Mouse (Mus musculus) heart, adult 2 months (tissue): ENCODE data around the gene Pmis2. TPM values are rescaled to one million over a fixed set of nuclear protein-coding genes. Genes with fewer than 3 reads are reported as not detected.

Experiments
- DNase-seq, 2 experiments: peaks; one replicate each; pipeline ENCODE4 v3.0.0; 2021
- H3K27ac ChIP-seq: fragments of 200-600 bp; 2 replicates; pipeline ENCODE4 v1.8.1; 2022
- H3K27me3 ChIP-seq: fragments of 200-500 bp; 2 replicates; pipeline ENCODE4 v1.6.1; 2012; ENCODE audit warnings: mild to moderate bottlenecking, low read length, inconsistent platforms, mixed read lengths; ENCODE audit not compliant: control insufficient read depth, insufficient read depth
- H3K36me3 ChIP-seq: fragments of 200-500 bp; 2 replicates; pipeline ENCODE4 v1.6.1; 2012; ENCODE audit warnings: low read length, inconsistent platforms; ENCODE audit not compliant: control insufficient read depth, insufficient read depth
- H3K4me1 ChIP-seq: fragments of 200-500 bp; 2 replicates; pipeline ENCODE4 v1.6.1; 2011; ENCODE audit warnings: low read length; ENCODE audit not compliant: control insufficient read depth, insufficient read depth
- H3K4me3 ChIP-seq: fragments of 200-600 bp; 2 replicates; pipeline ENCODE4 v1.8.1; 2022
- H3K79me2 ChIP-seq: fragments of 200-500 bp; replicated peaks from 2 replicates; pipeline ENCODE4 v1.6.1; 2012; ENCODE audit warnings: mild to moderate bottlenecking, inconsistent platforms, low read length, moderate library complexity, mixed read lengths; ENCODE audit not compliant: control insufficient read depth, insufficient read depth
- H3K9ac ChIP-seq: fragments of 200-500 bp; 2 replicates; pipeline ENCODE4 v1.6.1; 2012; ENCODE audit warnings: low read depth, mild to moderate bottlenecking, control low read depth, inconsistent platforms, low read length, mixed read lengths
- CTCF ChIP-seq: fragments of 200-600 bp; IDR thresholded peaks from 2 replicates; pipeline ENCODE4 v1.8.1; 2022; ENCODE audit warnings: antibody characterized with exemption, mild to moderate bottlenecking, moderate library complexity
- EP300 ChIP-seq: fragments of 200-500 bp; IDR thresholded peaks from 2 replicates; pipeline ENCODE4 v1.6.1; 2011; ENCODE audit warnings: low read depth, low read length, control low read depth; ENCODE audit not compliant: insufficient read depth
- POLR2A ChIP-seq: fragments of 200-500 bp; IDR thresholded peaks from 2 replicates; pipeline ENCODE4 v1.6.1; 2011; ENCODE audit warnings: mild to moderate bottlenecking, low read depth, low read length, control low read depth; ENCODE audit not compliant: insufficient read depth
- WGBS: fragments of 180-500 bp; shearing (Covaris S2); methylation state at CpG from one replicate; pipeline ENCODE4 v1.1.7; 2018; 5-methylcytosine and 5-hydroxymethylcytosine counted together
- intact Hi-C: fragments of 180-260 bp; cut with DNase I; formaldehyde crosslinking; loops from one replicate; pipeline ENCODE4 v1.15.1; 2025
- polyA plus RNA-seq: library from polyadenylated mRNA; depleted of rRNA; stranded (reverse); fragments of >200 nt; gene quantifications from 2 replicates; pipeline ENCODE4 v1.2.3, GENCODE M21; 2012; rRNA removed
- total RNA-seq, 2 experiments: library from RNA; stranded (reverse); gene quantifications; 2 replicates each; pipeline ENCODE4 v1.2.3; 2021

The Pmis2 gene
- total and polyA plus RNA-seq, 3 experiments, result 0.52 TPM; not detected in 2

GRCm38 (mm10) chr7:30626647-30627046 is 44.8 kb downstream of the Pmis2 start:
- intact Hi-C loops, result loop anchor here (2.0 kb wide), 1 partner anchor 24 kb away; the partner anchor contains the start of gene Rbm42
- Histone ChIP-seq H3K79me2 (peaks cover 2% of the 10 kb centered on the region), H3K27me3 (no peaks in the 10 kb centered on the region), H3K36me3 (peaks cover 10% of the 10 kb centered on the region), H3K27ac (no peak overlapping the region), H3K9ac (no peak overlapping the region), H3K4me3 (no peak overlapping the region), H3K4me1 (peaks cover 4% of the 10 kb centered on the region)
- no peak for DNase-seq
- TF ChIP-seq EP300, result no peak
- TF ChIP-seq CTCF, result no peak
- TF ChIP-seq POLR2A, result no peak
- WGBS, result 86% methylated on average over 5 of the region's 5 CpGs

GRCm38 (mm10) chr7:30625530-30626384 is 45.6 kb downstream of the Pmis2 start, which contains the start of gene Cox6b1:
Gene Cox6b1 (minus strand): TSS chr7:30626151.
- peaks cover 2% of the 10 kb centered on the region for H3K79me2 ChIP-seq
- H3K36me3 ChIP-seq, result peaks cover 13% of the 10 kb centered on the region
- no peaks in the 10 kb centered on the region for H3K27me3 ChIP-seq
- intact Hi-C loops, result loop anchor here (1.0 to 2.0 kb wide), 2 partner anchors 25 to 36 kb away; partner anchors contain the start of gene Rbm42
- H3K27ac ChIP-seq, result peak within 1 kb of the TSS; percentile 94
- peak within 1 kb of the TSS; percentile 91 for H3K9ac ChIP-seq
- WGBS, result under 1% methylated on average over 44 of the region's 44 CpGs
- TF ChIP-seq EP300, result 0 out of 2 replicates have a peak, but pooled peaks have one; percentile 18
- TF ChIP-seq CTCF, result no peak
- TF ChIP-seq POLR2A, result peak; percentile 88
- peak; percentile 89 to 92 for DNase-seq
- peaks cover 4% of the 10 kb centered on the region for H3K4me1 ChIP-seq
- H3K4me3 ChIP-seq, result peak within 1 kb of the TSS; percentile 71

Other genes with a start within 250 kb of the Pmis2 start
Only the 30 nearest of the 32 such genes appear.
- gene Aplp1, start 226.1 kb downstream of the Pmis2 start, total RNA-seq, result 1 to 10 TPM; 3.2 to 3.5 TPM
- 3.6 and 6.2 TPM in 2 replicates for gene Aplp1, start 226.1 kb downstream of the Pmis2 start, polyA plus RNA-seq
- gene Kirrel2, start 213.9 kb downstream of the Pmis2 start, total RNA-seq, result not detected
- gene Kirrel2, start 213.9 kb downstream of the Pmis2 start, polyA plus RNA-seq, result not detected in 2 replicates
- not detected for gene Nphs1, start 213.3 kb downstream of the Pmis2 start, total RNA-seq
- 0.04 TPM in 1 of 2 replicates, not detected in the other for gene Nphs1, start 213.3 kb downstream of the Pmis2 start, polyA plus RNA-seq
- not detected for gene Prodh2, start 178.0 kb downstream of the Pmis2 start, total RNA-seq
- 0.23 TPM in 1 of 2 replicates, not detected in the other for gene Prodh2, start 178.0 kb downstream of the Pmis2 start, polyA plus RNA-seq
- gene Arhgap33, start 136.5 kb downstream of the Pmis2 start, total RNA-seq, result under 1 TPM; 0.34 to 0.37 TPM
- 2.3 and 3.0 TPM in 2 replicates for gene Arhgap33, start 136.5 kb downstream of the Pmis2 start, polyA plus RNA-seq
- 100 to 1,000 TPM; 718 to 804 TPM for gene Hspb6, start 119.4 kb downstream of the Pmis2 start, total RNA-seq
- gene Hspb6, start 119.4 kb downstream of the Pmis2 start, polyA plus RNA-seq, result 1,866 and 1,945 TPM in 2 replicates
- 1 to 10 TPM; 2.5 to 6.3 TPM for gene Proser3, start 119.3 kb downstream of the Pmis2 start, total RNA-seq
- 5.6 and 5.8 TPM in 2 replicates for gene Proser3, start 119.3 kb downstream of the Pmis2 start, polyA plus RNA-seq
- 10 to 100 TPM; 13.7 to 16.0 TPM for gene Lin37, start 111.8 kb downstream of the Pmis2 start, total RNA-seq
- gene Lin37, start 111.8 kb downstream of the Pmis2 start, polyA plus RNA-seq, result 16.2 and 20.0 TPM in 2 replicates
- 10 to 100 TPM; 56.0 to 67.9 TPM for gene U2af1l4, start 108.3 kb downstream of the Pmis2 start, total RNA-seq
- gene U2af1l4, start 108.3 kb downstream of the Pmis2 start, polyA plus RNA-seq, result 61.3 and 71.4 TPM in 2 replicates
- 1 to 10 TPM; 1.1 to 1.9 TPM for gene Gm49396, start 108.3 kb downstream of the Pmis2 start, total RNA-seq
- 1.6 and 3.1 TPM in 2 replicates for gene Gm49396, start 108.3 kb downstream of the Pmis2 start, polyA plus RNA-seq
- 10 to 100 TPM; 75.6 to 85.7 TPM for gene Psenen, start 108.0 kb downstream of the Pmis2 start, total RNA-seq
- 109 and 124 TPM in 2 replicates for gene Psenen, start 108.0 kb downstream of the Pmis2 start, polyA plus RNA-seq
- under 1 TPM; 0.23 to 0.75 TPM for gene Igflr1, start 106.2 kb downstream of the Pmis2 start, total RNA-seq
- 1.2 and 3.7 TPM in 2 replicates for gene Igflr1, start 106.2 kb downstream of the Pmis2 start, polyA plus RNA-seq
- gene Kmt2b, start 82.9 kb downstream of the Pmis2 start, total RNA-seq, result 10 to 100 TPM; 15.6 to 15.9 TPM
- gene Kmt2b, start 82.9 kb downstream of the Pmis2 start, polyA plus RNA-seq, result 25.6 and 28.3 TPM in 2 replicates
- under 1 TPM in 1 of 2 experiments, not detected in 1; 0.11 TPM for gene Zbtb32, start 72.7 kb downstream of the Pmis2 start, total RNA-seq
- gene Zbtb32, start 72.7 kb downstream of the Pmis2 start, polyA plus RNA-seq, result 0.20 and 0.64 TPM in 2 replicates
- gene Upk1a, start 58.8 kb downstream of the Pmis2 start, total RNA-seq, result under 1 TPM in 1 of 2 experiments, not detected in 1; 0.36 TPM
- 2.8 and 4.8 TPM in 2 replicates for gene Upk1a, start 58.8 kb downstream of the Pmis2 start, polyA plus RNA-seq
- 1,000 to 10,000 TPM; 4,061 to 4,696 TPM for gene Cox6b1, start 45.5 kb downstream of the Pmis2 start, total RNA-seq
- gene Cox6b1, start 45.5 kb downstream of the Pmis2 start, polyA plus RNA-seq, result 1,860 and 2,330 TPM in 2 replicates
- not detected for gene Etv2, start 35.8 kb downstream of the Pmis2 start, total RNA-seq
- gene Etv2, start 35.8 kb downstream of the Pmis2 start, polyA plus RNA-seq, result not detected in 2 replicates
- gene Rbm42, start 21.3 kb downstream of the Pmis2 start, total RNA-seq, result 10 to 100 TPM; 47.7 to 51.3 TPM
- gene Rbm42, start 21.3 kb downstream of the Pmis2 start, polyA plus RNA-seq, result 25.8 and 29.1 TPM in 2 replicates
- gene Haus5, start 6.6 kb downstream of the Pmis2 start, total RNA-seq, result 1 to 10 TPM; 3.3 to 3.9 TPM
- gene Haus5, start 6.6 kb downstream of the Pmis2 start, polyA plus RNA-seq, result 3.7 and 4.9 TPM in 2 replicates
- not detected for gene 2200002J24Rik, start 27.3 kb upstream of the Pmis2 start, total RNA-seq
- gene 2200002J24Rik, start 27.3 kb upstream of the Pmis2 start, polyA plus RNA-seq, result 0.35 TPM in 1 of 2 replicates, not detected in the other
- gene Atp4a, start 40.6 kb upstream of the Pmis2 start, total RNA-seq, result under 1 TPM; 0.10 to 0.32 TPM
- not detected in 2 replicates for gene Atp4a, start 40.6 kb upstream of the Pmis2 start, polyA plus RNA-seq
- gene Tmem147, start 57.9 kb upstream of the Pmis2 start, total RNA-seq, result 100 to 1,000 TPM; 219 to 241 TPM
- 293 and 357 TPM in 2 replicates for gene Tmem147, start 57.9 kb upstream of the Pmis2 start, polyA plus RNA-seq
- gene Gapdhs, start 72.1 kb upstream of the Pmis2 start, total RNA-seq, result not detected
- gene Gapdhs, start 72.1 kb upstream of the Pmis2 start, polyA plus RNA-seq, result 1.1 and 1.7 TPM in 2 replicates
- 1 to 10 TPM; 1.8 to 2.3 TPM for gene Sbsn, start 79.9 kb upstream of the Pmis2 start, total RNA-seq
- 1.6 and 1.7 TPM in 2 replicates for gene Sbsn, start 79.9 kb upstream of the Pmis2 start, polyA plus RNA-seq
- gene Dmkn, start 92.2 kb upstream of the Pmis2 start, total RNA-seq, result 1 to 10 TPM in 1 of 2 experiments, under 1 TPM in 1; 0.84 to 1.6 TPM
- 7.2 and 8.8 TPM in 2 replicates for gene Dmkn, start 92.2 kb upstream of the Pmis2 start, polyA plus RNA-seq
- gene Krtdap, start 116.3 kb upstream of the Pmis2 start, total RNA-seq, result not detected
- gene Krtdap, start 116.3 kb upstream of the Pmis2 start, polyA plus RNA-seq, result not detected in 2 replicates
- gene Ffar2, start 152.2 kb upstream of the Pmis2 start, total RNA-seq, result not detected
- 0.18 and 0.61 TPM in 2 replicates for gene Ffar2, start 152.2 kb upstream of the Pmis2 start, polyA plus RNA-seq
- not detected for gene Ffar3, start 184.6 kb upstream of the Pmis2 start, total RNA-seq
- gene Ffar3, start 184.6 kb upstream of the Pmis2 start, polyA plus RNA-seq, result not detected in 2 replicates
- gene Ffar1, start 190.0 kb upstream of the Pmis2 start, total RNA-seq, result not detected
- gene Ffar1, start 190.0 kb upstream of the Pmis2 start, polyA plus RNA-seq, result 0.20 TPM in 1 of 2 replicates, not detected in the other
- gene Cd22, start 208.7 kb upstream of the Pmis2 start, total RNA-seq, result 1 to 10 TPM in 1 of 2 experiments, under 1 TPM in 1; 0.57 to 1.3 TPM
- gene Cd22, start 208.7 kb upstream of the Pmis2 start, polyA plus RNA-seq, result 1.1 and 8.1 TPM in 2 replicates